Mouse (Mus musculus) limb, embryonic 15.5 days (tissue): ENCODE measurements around the gene Wdr5. TPM values are rescaled to one million over a fixed set of nuclear protein-coding genes. Genes with fewer than 3 reads are reported as not detected.
"Not testable (repeated sequence)": the region's sequence is repeated elsewhere in the genome, so short reads cannot be mapped to it uniquely, and the experiment has no call there.

Experiments used
- ATAC-seq: fragments of 200-750 bp; cut with Nextera tagmentation; 2 replicates; pipeline ENCODE4 v1.8.0; 2017; ENCODE audit warnings: low read depth, moderate TSS enrichment; ENCODE audit not compliant: insufficient number of reproducible peaks, low FRiP score, low TSS enrichment
- H3K27ac ChIP-seq: fragments of 300-500 bp; sonication (generic); 2 replicates; pipeline ENCODE4 v1.5.1; 2015; ENCODE audit warnings: moderate library complexity, mild to moderate bottlenecking, inconsistent platforms
- H3K27me3 ChIP-seq: fragments of 300-500 bp; sonication (generic); 2 replicates; pipeline ENCODE4 v1.6.1; 2015; ENCODE audit warnings: inconsistent platforms
- H3K36me3 ChIP-seq: fragments of 300-500 bp; sonication (generic); 2 replicates; pipeline ENCODE4 v1.6.1; 2015; ENCODE audit warnings: inconsistent platforms
- H3K4me1 ChIP-seq: fragments of 300-500 bp; sonication (generic); 2 replicates; pipeline ENCODE4 v1.6.1; 2015; ENCODE audit warnings: inconsistent platforms
- H3K4me2 ChIP-seq: fragments of 300-500 bp; sonication (generic); 2 replicates; pipeline ENCODE4 v1.6.1; 2015; ENCODE audit warnings: mild to moderate bottlenecking, inconsistent platforms
- H3K4me3 ChIP-seq: fragments of 300-500 bp; sonication (generic); 2 replicates; pipeline ENCODE4 v1.5.1; 2015; ENCODE audit warnings: mild to moderate bottlenecking, inconsistent platforms
- H3K9ac ChIP-seq: fragments of 300-500 bp; sonication (generic); 2 replicates; pipeline ENCODE4 v1.6.1; 2015; ENCODE audit warnings: inconsistent platforms
- H3K9me3 ChIP-seq: fragments of 300-500 bp; sonication (generic); 2 replicates; pipeline ENCODE4 v1.6.1; 2016; ENCODE audit warnings: inconsistent platforms
- WGBS: fragments of 180-500 bp; shearing (Covaris S2); methylation state at CpG from one replicate; pipeline ENCODE4 v1.1.7; 2015; 5-methylcytosine and 5-hydroxymethylcytosine counted together
- polyA plus RNA-seq: library from polyadenylated mRNA; unstranded; fragments of >200 nt; fragmentation: Nextera tagmentation; extraction: Ambion mirVana; gene quantifications from 2 replicates; pipeline ENCODE4 v1.2.1, GENCODE M21; 2015

Gene Wdr5
- polyA plus RNA-seq, 1 experiment from 2014 or later = 51.2 TPM

- no peak for ATAC-seq
- Histone ChIP-seq H3K9ac (0 out of 2 replicates have a peak overlapping the region, but pooled peaks have one; percentile 41), H3K27me3 (no peaks in the 10 kb centered on the region), H3K4me3 (peak overlapping the region; percentile 44; the same call in 1 of the 2 replicates), H3K36me3 (0 out of 2 replicates have a peak, but pooled peaks cover under 1% of the 10 kb centered on the region), H3K27ac (peak overlapping the region; percentile 51), H3K4me2 (peak overlapping the region; percentile 60), H3K9me3 (no peaks in the 10 kb centered on the region), H3K4me1 (peaks cover 16% of the 10 kb centered on the region)
- WGBS = 88% methylated on average over 3 of the region's 3 CpGs
These were observed 26.3 kb downstream of the Wdr5 start for GRCm38 (mm10) chr2:27541225-27541624.

- no peaks in the 10 kb centered on the region for H3K9me3 ChIP-seq
- H3K36me3 ChIP-seq = no peaks in the 10 kb centered on the region
- H3K27me3 ChIP-seq = no peaks in the 10 kb centered on the region
- ATAC-seq = no peak
- no peak overlapping the region for H3K4me3 ChIP-seq
- no peak overlapping the region for H3K27ac ChIP-seq
- no peak overlapping the region for H3K4me2 ChIP-seq
- no peak overlapping the region for H3K9ac ChIP-seq
- WGBS = 86% methylated on average over 6 of the region's 6 CpGs
- H3K4me1 ChIP-seq = peaks cover 11% of the 10 kb centered on the region
These were observed 29.7 kb downstream of the Wdr5 start for GRCm38 (mm10) chr2:27544613-27545012.

- H3K9ac ChIP-seq, H3K4me3 ChIP-seq, H3K36me3 ChIP-seq, H3K4me2 ChIP-seq, H3K27me3 ChIP-seq, H3K9me3 ChIP-seq, H3K27ac ChIP-seq, H3K4me1 ChIP-seq, ATAC-seq: not testable (repeated sequence)
- WGBS = 79% methylated on average over 3 of the region's 3 CpGs
These were observed 30.6 kb downstream of the Wdr5 start for GRCm38 (mm10) chr2:27545517-27545916.

GRCm38 (mm10) chr2:27546041-27546440 lies 31.1 kb downstream of the Wdr5 start:
- H3K27ac ChIP-seq, ATAC-seq, H3K9me3 ChIP-seq, H3K9ac ChIP-seq, H3K4me3 ChIP-seq, H3K4me2 ChIP-seq, H3K27me3 ChIP-seq, H3K36me3 ChIP-seq, H3K4me1 ChIP-seq: not testable (repeated sequence)
- whole genome bisulfite sequencing = 93% methylated on average over 8 of the region's 8 CpGs

- Histone ChIP-seq H3K4me3 (no peak overlapping the region), H3K27ac (no peak overlapping the region), H3K27me3 (no peaks in the 10 kb centered on the region), H3K9ac (no peak overlapping the region), H3K4me2 (no peak overlapping the region), H3K36me3 (no peaks in the 10 kb centered on the region), H3K4me1 (no peaks in the 10 kb centered on the region), H3K9me3 (no peaks in the 10 kb centered on the region)
- no peak for ATAC-seq
- WGBS = 33% methylated on average over 1 of the region's 1 CpGs
These were observed 32.4 kb downstream of the Wdr5 start for GRCm38 (mm10) chr2:27547326-27547725.

GRCm38 (mm10) chr2:27547986-27548385 lies 33.0 kb downstream of the Wdr5 start:
- Histone ChIP-seq H3K4me2 (no peak overlapping the region), H3K27me3 (no peaks in the 10 kb centered on the region), H3K9ac (no peak overlapping the region), H3K27ac (no peak overlapping the region), H3K9me3 (no peaks in the 10 kb centered on the region), H3K4me3 (no peak overlapping the region), H3K4me1 (peaks cover 4% of the 10 kb centered on the region), H3K36me3 (no peaks in the 10 kb centered on the region)
- WGBS = 93% methylated on average over 2 of the region's 2 CpGs
- ATAC-seq = no peak

GRCm38 (mm10) chr2:27548664-27549369 lies 33.9 kb downstream of the Wdr5 start:
- Histone ChIP-seq H3K4me1 (peaks cover 9% of the 10 kb centered on the region), H3K9ac (no peak overlapping the region), H3K27ac (no peak overlapping the region), H3K4me2 (no peak overlapping the region), H3K9me3 (no peaks in the 10 kb centered on the region), H3K4me3 (no peak overlapping the region), H3K27me3 (no peaks in the 10 kb centered on the region), H3K36me3 (no peaks in the 10 kb centered on the region)
- 90% methylated on average over 1 of the region's 1 CpGs for WGBS
- ATAC-seq = no peak

- no peak overlapping the region for H3K4me2 ChIP-seq
- no peak for ATAC-seq
- no peaks in the 10 kb centered on the region for H3K9me3 ChIP-seq
- H3K27ac ChIP-seq = peak overlapping the region; percentile 43; the same call in 1 of the 2 replicates
- H3K36me3 ChIP-seq = no peaks in the 10 kb centered on the region
- no peak overlapping the region for H3K9ac ChIP-seq
- peaks cover 15% of the 10 kb centered on the region for H3K4me1 ChIP-seq
- no peak overlapping the region for H3K4me3 ChIP-seq
- 12% methylated on average over 7 of the region's 7 CpGs for WGBS
- no peaks in the 10 kb centered on the region for H3K27me3 ChIP-seq
These were observed 37.8 kb downstream of the Wdr5 start for GRCm38 (mm10) chr2:27552620-27553287.

GRCm38 (mm10) chr2:27554308-27554707 lies 39.4 kb downstream of the Wdr5 start:
- ATAC-seq = no peak
- Histone ChIP-seq H3K9ac (no peak overlapping the region), H3K4me1 (peaks cover 18% of the 10 kb centered on the region)

GRCm38 (mm10) chr2:27556921-27557320 lies 42.0 kb downstream of the Wdr5 start:
- no peak overlapping the region for H3K4me3 ChIP-seq
- 82% methylated on average over 6 of the region's 6 CpGs for WGBS
- no peak for ATAC-seq
- no peak overlapping the region for H3K9ac ChIP-seq
- H3K4me1 ChIP-seq = peaks cover 18% of the 10 kb centered on the region
- no peaks in the 10 kb centered on the region for H3K27me3 ChIP-seq
- H3K36me3 ChIP-seq = no peaks in the 10 kb centered on the region
- H3K9me3 ChIP-seq = no peaks in the 10 kb centered on the region
- H3K4me2 ChIP-seq = no peak overlapping the region
- no peak overlapping the region for H3K27ac ChIP-seq

More at GRCm38 (mm10) chr2:27554308-27554707, 39.4 kb downstream of the Wdr5 start:
- Histone ChIP-seq H3K27ac (no peak overlapping the region), H3K4me3 (no peak overlapping the region), H3K27me3 (no peaks in the 10 kb centered on the region), H3K9me3 (no peaks in the 10 kb centered on the region), H3K36me3 (no peaks in the 10 kb centered on the region), H3K4me2 (no peak overlapping the region)
- WGBS = 91% methylated on average over 9 of the region's 9 CpGs

- Histone ChIP-seq H3K4me1 (0 out of 2 replicates have a peak, but pooled peaks cover 3% of the 10 kb centered on the region), H3K27ac (no peak overlapping the region), H3K9ac (no peak overlapping the region), H3K4me3 (no peak overlapping the region), H3K4me2 (no peak overlapping the region), H3K27me3 (no peaks in the 10 kb centered on the region), H3K36me3 (no peaks in the 10 kb centered on the region), H3K9me3 (no peaks in the 10 kb centered on the region)
- 76% methylated on average over 7 of the region's 7 CpGs for WGBS
- ATAC-seq = no peak
These were observed 45.8 kb downstream of the Wdr5 start for GRCm38 (mm10) chr2:27560708-27561123.

GRCm38 (mm10) chr2:27561159-27561558 lies 46.2 kb downstream of the Wdr5 start:
- Histone ChIP-seq H3K4me2 (no peak overlapping the region), H3K4me1 (0 out of 2 replicates have a peak, but pooled peaks cover 3% of the 10 kb centered on the region), H3K27me3 (no peaks in the 10 kb centered on the region), H3K27ac (no peak overlapping the region), H3K4me3 (no peak overlapping the region), H3K36me3 (no peaks in the 10 kb centered on the region), H3K9ac (no peak overlapping the region), H3K9me3 (no peaks in the 10 kb centered on the region)
- 83% methylated on average over 1 of the region's 1 CpGs for WGBS
- ATAC-seq = no peak
